In genomic region chr6:54552721-54553413, GRCm38 (mm10) we compare ENCODE assay signal across 20 mouse cellular contexts. TPM values are rescaled to one million over a fixed set of nuclear protein-coding genes. Genes with fewer than 3 reads are reported as not detected.
DNase-seq lines count a peak whose midpoint lies in the region; ATAC-seq and TF ChIP-seq lines count a peak whose summit lies in the region.
"Had no signal": no experiment of that assay in that cellular context is flagged by ENCODE, and none has a peak within 500 bp of the region (broad histone marks: within the 10 kb centered on the region; RNA-seq: fewer than 3 reads in every experiment).

No protein-coding gene starts in this region.

- peak overlapping the region; percentile 40; the same call in 1 of the 2 replicates for H3K27ac ChIP-seq in forebrain, postnatal 0 days (ENCODE audit: low read depth, low read length)
- peak overlapping the region; percentile 54 for H3K27ac ChIP-seq in midbrain, embryonic 12.5 days (replicated peaks)
- H3K27ac ChIP-seq in kidney, embryonic 14.5 days (ENCODE audit: low read depth, low read length) = no peak overlapping the region
- H3K27ac ChIP-seq: embryonic facial prominence, embryonic 12.5 days; liver, embryonic 13.5 days; stomach, postnatal 0 days had no signal

- no peaks in the 10 kb centered on the region for H3K9me3 ChIP-seq in forebrain, postnatal 0 days (ENCODE audit: low read length)
- H3K9me3 ChIP-seq in midbrain, embryonic 12.5 days = no peaks in the 10 kb centered on the region
- no peaks in the 10 kb centered on the region for H3K9me3 ChIP-seq in kidney, embryonic 14.5 days (ENCODE audit: control insufficient read depth, low read length)
- H3K9me3 ChIP-seq: embryonic facial prominence, embryonic 12.5 days; liver, embryonic 13.5 days had no signal

- TF ChIP-seq CTCF in forebrain, postnatal 0 days (IDR thresholded peaks at IDR 0.05; ENCODE audit: low read depth) = 0 out of 2 replicates have a peak, but pooled peaks have one; percentile 5

- H3K4me2 ChIP-seq in forebrain, postnatal 0 days (ENCODE audit: low read depth) = no peak overlapping the region
- H3K4me2 ChIP-seq in midbrain, embryonic 12.5 days (replicated peaks) = no peak overlapping the region
- H3K4me2 ChIP-seq in kidney, embryonic 14.5 days (replicated peaks; ENCODE audit: low read depth, low read length) = no peak overlapping the region
- H3K4me2 ChIP-seq: embryonic facial prominence, embryonic 12.5 days; heart, embryonic 11.5 days; liver, embryonic 13.5 days had no signal

- H3K9ac ChIP-seq in forebrain, postnatal 0 days = no peak overlapping the region; the same call in 1 of the 2 replicates
- no peak overlapping the region for H3K9ac ChIP-seq in midbrain, embryonic 12.5 days (replicated peaks)
- H3K9ac ChIP-seq in kidney, embryonic 14.5 days (ENCODE audit: low read depth, low read length) = no peak overlapping the region
- H3K9ac ChIP-seq: embryonic facial prominence, embryonic 12.5 days; liver, embryonic 13.5 days had no signal

- peaks cover 13% of the 10 kb centered on the region; the same call in 1 of the 2 replicates for H3K4me1 ChIP-seq in forebrain, postnatal 0 days (ENCODE audit: insufficient read depth)
- peaks cover 72% of the 10 kb centered on the region for H3K4me1 ChIP-seq in midbrain, embryonic 12.5 days
- H3K4me1 ChIP-seq in kidney, embryonic 14.5 days (ENCODE audit: control insufficient read depth, insufficient read depth, low read length) = peaks cover 9% of the 10 kb centered on the region; the same call in 1 of the 2 replicates
- H3K4me1 ChIP-seq: liver, embryonic 13.5 days had no signal

- H3K4me3 ChIP-seq in forebrain, postnatal 0 days (ENCODE audit: low read depth, low read length) = no peak overlapping the region
- H3K4me3 ChIP-seq in midbrain, embryonic 12.5 days = no peak overlapping the region
- no peak overlapping the region for H3K4me3 ChIP-seq in kidney, embryonic 14.5 days (ENCODE audit: low read length)
- H3K4me3 ChIP-seq: embryonic facial prominence, embryonic 12.5 days; liver, embryonic 13.5 days had no signal

- intact Hi-C loops in heart, postnatal 14 days (cut with DNase I) = no loop called here

- peak; percentile 50 for ATAC-seq in forebrain, postnatal 0 days
- ATAC-seq in midbrain, embryonic 12.5 days (ENCODE audit: low FRiP score, low read depth) = peak; percentile 23; the same call in 1 of the 2 replicates
- ATAC-seq in kidney, embryonic 14.5 days (ENCODE audit: low FRiP score, low TSS enrichment) = no peak
- ATAC-seq in erythroid progenitor cell, adult 5-6 weeks (replicated peaks; ENCODE audit: low FRiP score, poor library complexity, severe bottlenecking) = no peak

- no peaks in the 10 kb centered on the region; the same call in 1 of the 2 replicates for H3K36me3 ChIP-seq in forebrain, postnatal 0 days (ENCODE audit: insufficient read depth)
- 0 out of 2 replicates have a peak, but pooled peaks cover 14% of the 10 kb centered on the region for H3K36me3 ChIP-seq in midbrain, embryonic 12.5 days
- no peaks in the 10 kb centered on the region for H3K36me3 ChIP-seq in kidney, embryonic 14.5 days (ENCODE audit: control insufficient read depth, insufficient read depth, low read length)
- H3K36me3 ChIP-seq: embryonic facial prominence, embryonic 12.5 days; liver, embryonic 13.5 days had no signal

- peak; percentile 58 for DNase-seq in heart, adult 11 months
- no peak for DNase-seq in heart, postnatal 14 days
- DNase-seq in forebrain, postnatal 0 days = peak; percentile 57
- DNase-seq in retina, embryonic 14.5 days (ENCODE audit: low spot score) = peak; percentile 64
- no peak for DNase-seq in adrenal gland, postnatal 14 days
- DNase-seq: adrenal gland, postnatal 25 days; gastrocnemius, postnatal 10 days; heart, postnatal 4 days; kidney, adult 11 months; layer of hippocampus, postnatal 36 days; liver, embryonic 13.5 days; right cerebral cortex, adult 18-20 months; thymus, postnatal 36 days had no signal

- H3K27me3 ChIP-seq in forebrain, postnatal 0 days (ENCODE audit: insufficient read depth, low read length) = no peaks in the 10 kb centered on the region
- peaks cover 9% of the 10 kb centered on the region; the same call in 1 of the 2 replicates for H3K27me3 ChIP-seq in midbrain, embryonic 12.5 days
- H3K27me3 ChIP-seq in kidney, embryonic 14.5 days (ENCODE audit: control insufficient read depth, insufficient read depth, low read length) = no peaks in the 10 kb centered on the region
- H3K27me3 ChIP-seq: embryonic facial prominence, embryonic 12.5 days; liver, embryonic 13.5 days had no signal

- 9% methylated on average over 9 of the region's 9 CpGs for WGBS in forebrain, postnatal 0 days
- WGBS in midbrain, embryonic 12.5 days = 29% methylated on average over 9 of the region's 9 CpGs
- 79% methylated on average over 9 of the region's 9 CpGs for WGBS in kidney, embryonic 14.5 days

RNA-seq across cellular contexts. Expression of gene Scrn1, which starts 13.4 kb away (rescaled TPM):
- total RNA-seq in heart, postnatal 14 days (2021) = 10 to 100 TPM in 1 of 2 experiments, 1 to 10 TPM in 1; 9.7 to 12.8 TPM
- total RNA-seq in forebrain, postnatal 0 days (2014; rRNA removed) = 189 and 195 TPM in 2 replicates
- polyA plus RNA-seq in forebrain, postnatal 0 days (2015; fragmentation: Nextera tagmentation; extraction: Ambion mirVana) = 95.5 and 122 TPM in 2 replicates
- 83.8 and 86.4 TPM in 2 replicates for polyA plus RNA-seq in midbrain, embryonic 12.5 days (2016; fragmentation: Nextera tagmentation; extraction: Ambion mirVana)
- polyA plus RNA-seq in kidney, embryonic 14.5 days (2014; fragmentation: Nextera tagmentation; extraction: Ambion mirVana) = 5.2 and 6.3 TPM in 2 replicates
- total RNA-seq in adrenal gland, postnatal 14 days (2021) = 24.8 and 31.0 TPM in 2 replicates
- not detected in 2 replicates for total RNA-seq in erythroid progenitor cell, adult 5-6 weeks (2015; ENCODE audit: low replicate concordance)
- not detected in 2 replicates for total RNA-seq in erythroid progenitor cell, adult 5-6 weeks (2017; ENCODE audit: low replicate concordance)
- total RNA-seq: megakaryocyte-erythroid progenitor cell, adult 5-6 weeks had no signal

RNA-seq across cellular contexts. Expression of gene Plekha8, which starts 42.0 kb away (rescaled TPM):
- total RNA-seq in heart, postnatal 14 days (2021) = 10 to 100 TPM; 10.3 to 12.5 TPM
- 14.8 and 19.3 TPM in 2 replicates for total RNA-seq in forebrain, postnatal 0 days (2014; rRNA removed)
- polyA plus RNA-seq in forebrain, postnatal 0 days (2015; fragmentation: Nextera tagmentation; extraction: Ambion mirVana) = 4.5 and 4.7 TPM in 2 replicates
- polyA plus RNA-seq in midbrain, embryonic 12.5 days (2016; fragmentation: Nextera tagmentation; extraction: Ambion mirVana) = 16.8 and 21.5 TPM in 2 replicates
- polyA plus RNA-seq in kidney, embryonic 14.5 days (2014; fragmentation: Nextera tagmentation; extraction: Ambion mirVana) = 7.8 and 14.6 TPM in 2 replicates
- 16.3 and 16.9 TPM in 2 replicates for total RNA-seq in adrenal gland, postnatal 14 days (2021)
- 1.4 and 1.7 TPM in 2 replicates for total RNA-seq in erythroid progenitor cell, adult 5-6 weeks (2015; ENCODE audit: low replicate concordance)
- 0.90 and 1.1 TPM in 2 replicates for total RNA-seq in erythroid progenitor cell, adult 5-6 weeks (2017; ENCODE audit: low replicate concordance)

RNA-seq across cellular contexts. Expression of gene Fkbp14, which starts 44.2 kb away (rescaled TPM):
- 10 to 100 TPM; 11.8 to 11.9 TPM for total RNA-seq in heart, postnatal 14 days (2021)
- total RNA-seq in forebrain, postnatal 0 days (2014; rRNA removed) = 5.2 and 9.6 TPM in 2 replicates
- polyA plus RNA-seq in forebrain, postnatal 0 days (2015; fragmentation: Nextera tagmentation; extraction: Ambion mirVana) = 4.1 and 4.5 TPM in 2 replicates
- 15.7 and 16.3 TPM in 2 replicates for polyA plus RNA-seq in midbrain, embryonic 12.5 days (2016; fragmentation: Nextera tagmentation; extraction: Ambion mirVana)
- polyA plus RNA-seq in kidney, embryonic 14.5 days (2014; fragmentation: Nextera tagmentation; extraction: Ambion mirVana) = 18.4 and 25.8 TPM in 2 replicates
- 17.9 and 20.1 TPM in 2 replicates for total RNA-seq in adrenal gland, postnatal 14 days (2021)
- not detected in 2 replicates for total RNA-seq in erythroid progenitor cell, adult 5-6 weeks (2015; ENCODE audit: low replicate concordance)
- total RNA-seq in erythroid progenitor cell, adult 5-6 weeks (2017; ENCODE audit: low replicate concordance) = 0.64 and 3.4 TPM in 2 replicates

Comparison
In these comparisons a context has a peak if more than half of its experiments do, and no peak if none do; other contexts are left out.
1. DNase-seq: peak in heart, adult 11 months (single experiment), forebrain, postnatal 0 days (single experiment) and retina, embryonic 14.5 days (single experiment); none in heart, postnatal 14 days (0 of 2) and adrenal gland, postnatal 14 days (single experiment).
2. ATAC-seq: peak in forebrain, postnatal 0 days (single experiment) and midbrain, embryonic 12.5 days (single experiment); none in kidney, embryonic 14.5 days (single experiment) and erythroid progenitor cell, adult 5-6 weeks (single experiment).
3. RNA of gene Scrn1, which starts 13.4 kb away (total RNA-seq): 189 to 195 TPM in forebrain, postnatal 0 days, 24.8 to 31.0 TPM in adrenal gland, postnatal 14 days and 9.7 to 12.8 TPM in heart, postnatal 14 days; not detected in erythroid progenitor cell, adult 5-6 weeks; every median in the first group is over 10 times any median in the second.